Mouse (Mus musculus) neural tube, embryonic 11.5 days (tissue): Measurements from ENCODE around the gene Bmp4. TPM values are rescaled to one million over a fixed set of nuclear protein-coding genes. Genes with fewer than 3 reads are reported as not detected.

Source experiments
- polyA plus RNA-seq: library from polyadenylated mRNA; unstranded; fragments of >200 nt; fragmentation: Nextera tagmentation; extraction: Ambion mirVana; gene quantifications from 2 replicates; pipeline ENCODE4 v1.2.1, GENCODE M21; 2014

Gene Bmp4
- polyA plus RNA-seq, 1 experiment from 2014 or later = 21.2 TPM

Other genes starting within 250 kb of the Bmp4 start
- gene Gm15217, start 11.3 kb downstream of the Bmp4 start, polyA plus RNA-seq = not detected in 2 replicates